Mouse (Mus musculus): ENCODE data around the gene Ankdd1a.

Gene Ankdd1a

GRCm38 (mm10) chr9:65545635-65546412 is 25.8 kb upstream of the Ankdd1a start:
- in situ Hi-C loops (cut with MboI, MseI), result no loop called here

- in situ Hi-C loops (cut with MboI, MseI), result no loop called here
Observed at GRCm38 (mm10) chr9:65542111-65542524, 22.1 kb upstream of the Ankdd1a start.

GRCm38 (mm10) chr9:65541126-65542068 is 21.4 kb upstream of the Ankdd1a start:
- in situ Hi-C loops (cut with MboI, MseI), result no loop called here

- in situ Hi-C loops (cut with MboI, MseI), result loop anchor here in 1 of 2 experiments (5.0 kb wide), 1 partner anchor 38 kb away; no protein-coding TSS in a partner anchor
Observed at GRCm38 (mm10) chr9:65539697-65540096, 19.7 kb upstream of the Ankdd1a start.

- in situ Hi-C loops (cut with MboI, MseI), result loop anchor here in 1 of 2 experiments (5.0 kb wide), 1 partner anchor 39 kb away; no protein-coding TSS in a partner anchor
Observed at GRCm38 (mm10) chr9:65537901-65538630, 18.1 kb upstream of the Ankdd1a start.

- in situ Hi-C loops (cut with MboI, MseI), result loop anchor here in 1 of 2 experiments (5.0 kb wide), 1 partner anchor 41 kb away; no protein-coding TSS in a partner anchor
Observed at GRCm38 (mm10) chr9:65536491-65536890, 16.5 kb upstream of the Ankdd1a start.

GRCm38 (mm10) chr9:65535789-65536469 is 15.9 kb upstream of the Ankdd1a start:
- in situ Hi-C loops (cut with MboI, MseI), result loop anchor here in 1 of 2 experiments (5.0 kb wide), 1 partner anchor 41 kb away; no protein-coding TSS in a partner anchor

GRCm38 (mm10) chr9:65535191-65535722 is 15.3 kb upstream of the Ankdd1a start:
- in situ Hi-C loops (cut with MboI, MseI), result loop anchor here in 1 of 2 experiments (5.0 kb wide), 1 partner anchor 42 kb away; no protein-coding TSS in a partner anchor

GRCm38 (mm10) chr9:65534111-65534510 is 14.1 kb upstream of the Ankdd1a start:
- in situ Hi-C loops (cut with MboI, MseI), result no loop called here

GRCm38 (mm10) chr9:65532986-65533385 is 13.0 kb upstream of the Ankdd1a start:
- in situ Hi-C loops (cut with MboI, MseI), result no loop called here

- in situ Hi-C loops (cut with MboI, MseI), result no loop called here
Observed at GRCm38 (mm10) chr9:65531283-65531682, 11.3 kb upstream of the Ankdd1a start.

GRCm38 (mm10) chr9:65529659-65530058 is 9.7 kb upstream of the Ankdd1a start:
- in situ Hi-C loops (cut with MboI, MseI), result no loop called here

- in situ Hi-C loops (cut with MboI, MseI), result no loop called here
Observed at GRCm38 (mm10) chr9:65528417-65529038, 8.5 kb upstream of the Ankdd1a start.

GRCm38 (mm10) chr9:65525445-65526195 is 5.6 kb upstream of the Ankdd1a start:
- in situ Hi-C loops (cut with MboI, MseI), result no loop called here

- in situ Hi-C loops (cut with MboI, MseI), result loop anchor here (5.0 kb wide), 2 partner anchors 39 to 54 kb away; no protein-coding TSS in a partner anchor
Observed at GRCm38 (mm10) chr9:65523611-65524364, 3.8 kb upstream of the Ankdd1a start.

- in situ Hi-C loops (cut with MboI, MseI), result loop anchor here (5.0 kb wide), 2 partner anchors 42 to 57 kb away; no protein-coding TSS in a partner anchor
Observed at GRCm38 (mm10) chr9:65520505-65520876, 498 bp upstream of the Ankdd1a start.

- in situ Hi-C loops (cut with MboI, MseI), result no loop called here
Observed at GRCm38 (mm10) chr9:65514851-65515261, 5.1 kb downstream of the Ankdd1a start.

- in situ Hi-C loops (cut with MboI, MseI), result no loop called here
Observed at GRCm38 (mm10) chr9:65514431-65514830, 5.6 kb downstream of the Ankdd1a start.

Measured in T-helper 17 cell (primary cell).